Mouse (Mus musculus): ENCODE measurements around the gene Zfp989. TPM values are rescaled to one million over a fixed set of nuclear protein-coding genes. Genes with fewer than 3 reads are reported as not detected.
"Not testable (repeated sequence)": the region's sequence is repeated elsewhere in the genome, so short reads cannot be mapped to it uniquely, and the experiment has no call there.

The Zfp989 gene
- polyA plus RNA-seq (2012; ENCODE audit: insufficient read depth, insufficient read length, missing spikeins), result 2.2 TPM in 1 of 2 replicates, not detected in the other

DNA sequence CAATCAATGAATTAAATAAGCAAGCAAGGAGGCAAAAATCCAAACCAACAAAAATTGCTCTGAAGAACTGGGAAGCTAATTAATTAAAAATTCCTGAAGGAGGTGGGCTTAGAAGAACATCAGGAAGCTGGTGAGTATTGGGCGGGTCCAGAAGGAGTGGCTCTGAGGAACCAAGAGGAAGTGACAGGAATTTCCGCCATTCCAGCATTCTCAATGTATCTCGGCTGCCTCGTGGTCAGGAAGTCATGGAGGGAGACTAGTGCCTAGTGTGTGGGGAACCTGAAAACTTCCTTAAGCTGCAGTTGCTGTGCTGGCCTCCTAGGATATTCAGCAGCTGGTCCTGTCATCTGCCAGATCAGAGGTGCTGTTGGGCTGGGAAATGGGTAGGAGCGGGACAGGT, at the start of gene Zfp989:
Zfp989 (plus strand) TSS at position 220 of the 400 bp plus-strand sequence.
- not testable (repeated sequence) for H3K4me3 ChIP-seq (ENCODE audit: insufficient read depth, low read depth, low read length); H3K27ac ChIP-seq (replicated peaks; ENCODE audit: low read depth, low read length); H3K4me1 ChIP-seq (ENCODE audit: control insufficient read depth, insufficient read depth, insufficient read length, low read length)

DNA sequence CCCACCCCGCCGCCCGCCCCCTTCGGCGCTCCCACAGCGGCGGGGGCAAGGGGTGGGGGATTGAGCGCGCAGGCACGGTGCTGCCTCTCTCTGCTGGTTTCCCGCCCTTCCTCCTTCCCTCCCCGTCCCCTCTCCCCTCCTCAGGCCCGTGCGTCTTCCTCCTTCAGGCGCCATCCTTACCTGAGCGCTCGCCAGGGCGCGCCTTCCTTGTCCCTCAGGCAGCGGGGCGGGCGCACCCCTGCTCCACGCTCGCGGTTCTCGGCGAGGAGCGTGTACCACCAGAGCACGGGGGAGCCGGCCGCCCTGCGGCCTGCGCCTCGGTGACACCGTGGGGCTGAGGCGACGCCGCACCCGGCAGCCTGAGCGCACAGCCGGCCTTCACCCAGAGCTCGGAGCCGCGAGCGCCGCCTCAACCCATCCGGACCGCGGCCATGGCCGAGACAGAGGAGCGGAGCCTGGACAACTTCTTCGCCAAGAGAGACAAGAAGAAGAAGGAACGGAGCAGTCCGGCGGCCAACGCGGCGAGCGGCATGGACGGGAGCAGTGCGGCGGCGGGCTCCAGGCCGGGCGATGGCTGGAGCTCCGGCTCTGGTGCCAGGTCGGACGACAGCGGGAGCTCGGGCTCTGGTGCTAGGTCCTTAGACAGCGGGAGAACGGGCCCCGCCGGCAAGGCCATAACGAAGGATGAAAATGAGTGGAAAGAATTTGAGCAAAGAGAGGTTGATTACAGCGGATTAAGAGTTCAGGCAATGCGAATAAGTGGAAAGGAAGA, 39.3 kb upstream of the Zfp989 start:
- no peak overlapping the region for H3K27ac ChIP-seq (replicated peaks; ENCODE audit: low read depth, low read length)
- no peak overlapping the region for H3K4me3 ChIP-seq (ENCODE audit: insufficient read depth, low read depth, low read length)
- no peaks in the 10 kb centered on the region for H3K4me1 ChIP-seq (ENCODE audit: control insufficient read depth, insufficient read depth, insufficient read length, low read length)

DNA sequence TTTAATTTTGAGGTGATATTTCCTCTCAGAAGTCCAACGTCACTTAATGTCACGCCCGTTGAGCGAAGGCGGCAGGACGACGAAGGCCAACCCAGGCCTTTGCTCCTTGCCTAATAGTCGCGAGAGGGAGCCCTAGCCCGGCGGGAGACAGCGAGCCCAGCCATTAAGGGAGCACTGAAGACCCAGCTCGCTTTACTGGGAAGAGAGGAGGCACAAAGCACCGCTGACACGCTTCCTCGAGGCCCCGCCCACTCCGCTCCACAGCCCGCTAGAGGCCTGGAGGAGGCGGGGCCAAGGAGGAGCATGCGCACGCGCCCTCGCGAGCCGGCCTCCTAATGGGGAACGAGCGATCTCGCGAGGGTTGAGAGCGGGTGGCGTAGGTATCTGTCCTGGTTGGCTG, 30.1 kb upstream of the Zfp989 start:
- not testable (repeated sequence) for H3K27ac ChIP-seq (replicated peaks; ENCODE audit: low read depth, low read length); H3K4me1 ChIP-seq (ENCODE audit: control insufficient read depth, insufficient read depth, insufficient read length, low read length); H3K4me3 ChIP-seq (ENCODE audit: insufficient read depth, low read depth, low read length)

DNA sequence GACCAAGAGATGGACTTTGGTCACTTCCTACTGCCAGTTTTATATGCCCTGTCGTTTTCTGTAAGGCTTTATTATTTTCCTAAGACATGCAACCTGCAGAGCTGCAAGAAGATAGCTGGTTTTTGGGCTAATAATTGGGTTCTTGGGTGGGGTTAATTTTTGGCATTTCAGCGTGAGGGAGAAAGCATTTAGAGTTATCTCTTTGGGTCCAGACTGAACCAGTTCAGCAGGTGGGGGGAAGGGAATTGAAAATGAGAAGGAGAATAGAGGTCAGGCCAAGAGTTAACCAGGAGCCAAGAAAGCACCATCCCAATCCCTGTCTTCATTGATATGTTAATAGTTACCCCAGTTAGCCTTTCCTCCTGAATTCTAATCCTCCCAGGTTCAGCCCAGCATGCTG, 4.8 kb downstream of the Zfp989 start:
- not testable (repeated sequence) for H3K4me3 ChIP-seq (ENCODE audit: insufficient read depth, low read depth, low read length); H3K27ac ChIP-seq (replicated peaks; ENCODE audit: low read depth, low read length)

DNA sequence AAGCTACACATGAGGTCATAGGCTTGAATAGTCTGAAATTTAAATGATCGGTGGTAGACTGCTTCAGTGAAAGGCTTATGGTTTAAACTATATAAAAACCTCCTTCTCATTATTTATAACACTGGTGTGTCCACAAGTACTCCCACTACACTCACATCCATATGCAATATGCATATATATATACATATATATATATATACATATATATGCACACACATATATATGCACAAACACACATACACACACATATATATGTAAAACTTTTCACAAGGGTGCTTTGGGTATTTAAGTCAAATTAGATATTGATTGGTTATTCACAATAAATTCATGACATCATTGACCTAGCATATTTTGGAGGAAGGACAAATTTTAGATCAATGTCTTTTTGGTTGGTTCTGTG, 46.6 kb downstream of the Zfp989 start:
- not testable (repeated sequence) for H3K4me1 ChIP-seq (ENCODE audit: control insufficient read depth, insufficient read depth, insufficient read length, low read length); H3K4me3 ChIP-seq (ENCODE audit: insufficient read depth, low read depth, low read length); H3K27ac ChIP-seq (replicated peaks; ENCODE audit: low read depth, low read length)

More for the DNA sequence above, 4.8 kb downstream of the Zfp989 start:
- H3K4me1 ChIP-seq (ENCODE audit: control insufficient read depth, insufficient read depth, insufficient read length, low read length), result not testable (repeated sequence)

DNA sequence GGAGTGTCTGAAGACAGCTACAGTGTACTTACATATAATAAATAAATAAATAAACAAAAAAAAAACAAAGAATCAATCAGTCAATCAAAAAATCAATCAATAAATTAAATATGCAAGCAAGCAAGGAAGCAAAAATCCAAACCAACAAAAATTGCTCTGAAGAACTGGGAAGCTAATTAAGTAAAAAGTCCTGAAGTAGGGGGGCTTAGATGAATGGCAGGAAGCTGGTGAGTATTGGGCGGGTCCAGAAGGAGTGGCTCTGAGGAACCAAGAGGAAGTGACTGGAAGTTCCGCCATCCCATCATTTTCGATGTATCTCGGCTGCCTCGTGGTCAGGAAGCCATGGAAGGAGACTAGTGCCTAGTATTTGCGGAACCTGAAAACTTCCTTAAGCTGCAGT, 49.8 kb downstream of the Zfp989 start, which contains the start of gene Rex2:
Rex2 (plus strand) TSS at position 301 of the 400 bp plus-strand sequence.
- H3K4me3 ChIP-seq (ENCODE audit: insufficient read depth, low read depth, low read length); H3K4me1 ChIP-seq (ENCODE audit: control insufficient read depth, insufficient read depth, insufficient read length, low read length); H3K27ac ChIP-seq (replicated peaks; ENCODE audit: low read depth, low read length): not testable (repeated sequence)

DNA sequence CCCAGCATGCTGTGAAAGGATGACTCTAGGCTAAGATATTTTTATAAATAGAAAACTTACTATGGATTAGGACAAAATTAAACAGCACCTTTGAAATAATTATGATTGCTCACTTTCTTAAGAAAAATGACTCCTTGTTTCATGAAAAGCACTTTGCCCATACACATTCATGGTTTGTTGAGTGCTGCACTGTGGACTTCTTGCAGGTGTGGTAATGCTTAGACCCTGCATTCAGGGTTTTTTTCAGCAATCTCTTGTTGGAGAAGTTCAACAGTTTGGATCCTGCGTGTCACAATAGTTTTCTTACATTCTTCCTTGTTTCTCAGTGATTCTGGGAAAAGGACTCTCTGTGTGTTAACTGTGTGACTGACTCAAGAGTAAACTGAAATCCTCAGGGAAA, 54.6 kb downstream of the Zfp989 start:
- not testable (repeated sequence) for H3K4me1 ChIP-seq (ENCODE audit: control insufficient read depth, insufficient read depth, insufficient read length, low read length); H3K27ac ChIP-seq (replicated peaks; ENCODE audit: low read depth, low read length); H3K4me3 ChIP-seq (ENCODE audit: insufficient read depth, low read depth, low read length)

DNA sequence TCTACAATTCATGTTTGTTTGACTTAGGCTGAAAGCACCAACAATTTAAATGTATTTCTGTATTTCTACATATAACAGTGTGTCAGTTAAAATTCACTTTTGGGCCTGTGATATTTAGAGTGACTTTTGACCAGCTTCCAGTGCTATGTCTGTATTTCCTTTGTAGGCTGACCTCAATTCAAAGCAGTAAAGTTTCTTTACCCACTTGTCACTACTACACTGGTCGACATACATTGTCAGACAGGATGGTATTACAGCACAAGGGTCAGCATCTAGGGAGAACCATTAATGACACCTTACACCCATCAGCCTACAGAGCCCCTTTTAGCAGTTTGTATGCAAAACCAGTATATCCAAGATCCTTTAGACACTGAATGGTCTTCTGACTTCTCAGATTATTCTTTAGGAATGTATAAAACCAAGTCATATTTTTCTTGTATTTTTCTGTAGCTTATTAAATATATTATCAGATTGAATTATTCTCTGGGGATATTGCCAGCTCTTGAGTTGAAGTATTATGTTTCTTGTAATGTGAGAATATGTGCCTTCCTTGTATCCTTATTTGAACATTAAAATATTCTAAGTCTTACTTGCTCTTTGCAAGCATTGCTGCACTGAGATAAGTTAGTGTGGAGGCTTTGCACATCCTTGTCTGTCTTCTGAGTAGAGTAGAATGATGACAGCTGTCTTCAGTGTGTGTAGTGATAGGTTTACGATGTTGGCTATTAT, 59.7 kb downstream of the Zfp989 start:
- not testable (repeated sequence) for H3K4me1 ChIP-seq (ENCODE audit: control insufficient read depth, insufficient read depth, insufficient read length, low read length); H3K27ac ChIP-seq (replicated peaks; ENCODE audit: low read depth, low read length); H3K4me3 ChIP-seq (ENCODE audit: insufficient read depth, low read depth, low read length)

Other genes with a start within 250 kb of the Zfp989 start
- not detected in 2 replicates for gene Gm21411, start 62.4 kb upstream of the Zfp989 start, polyA plus RNA-seq (2012; ENCODE audit: insufficient read depth, insufficient read length, missing spikeins)
- gene Rex2, start 49.9 kb downstream of the Zfp989 start, polyA plus RNA-seq (2012; ENCODE audit: insufficient read depth, insufficient read length, missing spikeins), result not detected in 2 replicates
- gene Zfp991, start 160.1 kb downstream of the Zfp989 start, polyA plus RNA-seq (2012; ENCODE audit: insufficient read depth, insufficient read length, missing spikeins), result 1.4 and 3.3 TPM in 2 replicates